Mouse (Mus musculus) cerebral cortex, adult 2 months (tissue): Measurements from ENCODE around the gene Olfr1505.

Source experiments
- WGBS: fragments of 180-500 bp; shearing (Covaris S2); methylation state at CpG from one replicate; pipeline ENCODE4 v1.1.7; 2018; 5-methylcytosine and 5-hydroxymethylcytosine counted together

The Olfr1505 gene

GRCm38 (mm10) chr19:13913230-13913629 lies at the start of gene Olfr1505:
Gene Olfr1505, plus strand, starts transcription at chr19:13913530.
- 74% methylated on average over 2 of the region's 2 CpGs for WGBS

- WGBS, result 62% methylated on average over 1 of the region's 1 CpGs
Observed at GRCm38 (mm10) chr19:13897828-13898227, 15.5 kb upstream of the Olfr1505 start, which contains the start of gene Olfr1504. Gene Olfr1504, minus strand, starts transcription at chr19:13897928.
